Mouse (Mus musculus) stomach, embryonic 15.5 days (tissue): Measurements from ENCODE around the gene Odf4. TPM values are rescaled to one million over a fixed set of nuclear protein-coding genes. Genes with fewer than 3 reads are reported as not detected.
A peak's percentile ranks its signal among the peaks of the same experiment; 100 is the strongest.
"Not testable (repeated sequence)": the region's sequence is repeated elsewhere in the genome, so short reads cannot be mapped to it uniquely, and the experiment has no call there.

ENCODE experiments used
- ATAC-seq: fragments of 200-750 bp; cut with Nextera tagmentation; 2 replicates; pipeline ENCODE4 v1.8.0; 2017; ENCODE audit warnings: low read depth, moderate number of reproducible peaks, moderate TSS enrichment; ENCODE audit not compliant: insufficient read depth, low FRiP score
- H3K27ac ChIP-seq: fragments of 300-500 bp; sonication (generic); 2 replicates; pipeline ENCODE4 v1.5.1; 2015; ENCODE audit warnings: mild to moderate bottlenecking, inconsistent platforms
- H3K27me3 ChIP-seq: fragments of 300-500 bp; sonication (generic); replicated peaks from 2 replicates; pipeline ENCODE4 v1.6.1; 2015; ENCODE audit warnings: inconsistent platforms
- H3K36me3 ChIP-seq: fragments of 300-500 bp; sonication (generic); 2 replicates; pipeline ENCODE4 v1.6.1; 2015; ENCODE audit warnings: inconsistent platforms
- H3K4me1 ChIP-seq: fragments of 300-500 bp; sonication (generic); 2 replicates; pipeline ENCODE4 v1.6.1; 2015; ENCODE audit warnings: inconsistent platforms
- H3K4me2 ChIP-seq: fragments of 300-500 bp; sonication (generic); 2 replicates; pipeline ENCODE4 v1.6.1; 2015; ENCODE audit warnings: mild to moderate bottlenecking, inconsistent platforms
- H3K4me3 ChIP-seq: fragments of 300-500 bp; sonication (generic); replicated peaks from 2 replicates; pipeline ENCODE4 v1.5.1; 2015; ENCODE audit warnings: inconsistent platforms
- H3K9ac ChIP-seq: fragments of 300-500 bp; sonication (generic); 2 replicates; pipeline ENCODE4 v1.6.1; 2015; ENCODE audit warnings: inconsistent platforms
- H3K9me3 ChIP-seq: fragments of 300-500 bp; sonication (generic); 2 replicates; pipeline ENCODE4 v1.6.1; 2016; ENCODE audit warnings: inconsistent platforms
- whole genome bisulfite sequencing: fragments of 180-500 bp; shearing (Covaris S2); methylation state at CpG from one replicate; pipeline ENCODE4 v1.1.7; 2015; 5-methylcytosine and 5-hydroxymethylcytosine counted together
- polyA plus RNA-seq: library from polyadenylated mRNA; unstranded; fragments of >200 nt; fragmentation: Nextera tagmentation; extraction: Ambion mirVana; gene quantifications from 2 replicates; pipeline ENCODE4 v1.2.1, GENCODE M21; 2015

Gene Odf4
- polyA plus RNA-seq = not detected in 2 replicates

DNA sequence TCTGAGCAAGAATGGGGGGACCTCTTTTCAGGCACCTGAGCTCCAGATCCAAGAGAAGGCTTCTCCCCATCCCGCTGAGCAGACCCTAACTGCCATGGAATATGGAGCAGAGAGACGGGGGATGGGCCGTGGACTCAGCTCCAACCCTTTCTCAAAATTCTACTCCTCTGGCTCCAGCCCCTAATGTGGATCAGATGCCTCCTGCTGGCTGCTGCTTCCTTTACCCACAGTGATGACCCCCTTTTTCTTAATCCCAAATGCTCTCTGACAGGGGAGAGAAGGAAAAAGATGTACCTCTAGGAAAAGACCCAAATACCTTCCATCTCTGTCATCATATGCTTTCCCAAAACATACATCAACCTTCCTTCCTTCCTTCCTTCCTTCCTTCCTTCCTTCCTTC lies at the start of gene Odf4:
Odf4 (minus strand) TSS at position 101 of the 400 bp plus-strand sequence.
- WGBS = 70% methylated on average over 3 of the region's 3 CpGs
- H3K9ac ChIP-seq = no peak within 1 kb of the TSS
- H3K4me1 ChIP-seq = no peaks in the 10 kb centered on the region
- no peak within 1 kb of the TSS for H3K4me3 ChIP-seq
- no peak for ATAC-seq
- no peaks in the 10 kb centered on the region for H3K36me3 ChIP-seq
- H3K4me2 ChIP-seq = no peak within 1 kb of the TSS
- no peaks in the 10 kb centered on the region for H3K27me3 ChIP-seq
- no peak within 1 kb of the TSS for H3K27ac ChIP-seq
- no peaks in the 10 kb centered on the region for H3K9me3 ChIP-seq

DNA sequence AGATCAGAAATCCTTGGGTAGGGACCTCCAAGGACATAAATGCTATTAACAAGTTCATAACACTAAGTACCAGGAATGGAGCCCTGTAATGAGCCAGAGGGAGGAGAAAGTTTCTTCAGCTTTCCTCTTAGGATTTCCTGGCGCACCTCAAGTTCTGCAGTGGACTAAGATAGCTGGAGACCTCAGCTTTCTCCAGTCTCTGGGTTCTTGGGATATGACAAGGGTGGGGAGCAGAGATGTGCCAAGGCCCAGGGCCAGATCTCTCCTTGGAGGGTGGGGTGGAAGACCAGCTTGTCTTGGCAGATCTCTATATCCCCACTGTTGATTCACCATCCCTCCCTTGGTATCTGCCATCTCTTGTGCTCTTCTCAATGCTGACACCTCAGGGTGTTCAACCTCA lies 48.7 kb upstream of the Odf4 start:
- no peak overlapping the region for H3K4me2 ChIP-seq
- ATAC-seq = no peak
- 94% methylated on average over 1 of the region's 1 CpGs for WGBS

GRCm38 (mm10) chr11:68975085-68975484 lies 48.2 kb upstream of the Odf4 start, which contains the start of gene Rangrf:
Rangrf (minus strand) TSS chr11:68975185.
- Histone ChIP-seq H3K27ac (no peak within 1 kb of the TSS), H3K9me3 (no peaks in the 10 kb centered on the region), H3K9ac (no peak within 1 kb of the TSS), H3K36me3 (no peaks in the 10 kb centered on the region), H3K27me3 (no peaks in the 10 kb centered on the region), H3K4me2 (peak within 1 kb of the TSS; percentile 78), H3K4me1 (peaks cover 15% of the 10 kb centered on the region), H3K4me3 (peak within 1 kb of the TSS; percentile 45)
- ATAC-seq = no peak
- 80% methylated on average over 7 of the region's 7 CpGs for WGBS

More for the DNA sequence above, 48.7 kb upstream of the Odf4 start:
- Histone ChIP-seq H3K9ac (no peak overlapping the region), H3K36me3 (no peaks in the 10 kb centered on the region), H3K4me3 (no peak overlapping the region), H3K9me3 (no peaks in the 10 kb centered on the region), H3K4me1 (peaks cover 13% of the 10 kb centered on the region), H3K27me3 (no peaks in the 10 kb centered on the region), H3K27ac (no peak overlapping the region)

- no peak for ATAC-seq
- H3K4me3 ChIP-seq = peak overlapping the region; percentile 45
- H3K4me1 ChIP-seq = peaks cover 15% of the 10 kb centered on the region
- peak overlapping the region; percentile 78 for H3K4me2 ChIP-seq
- H3K27ac ChIP-seq = no peak overlapping the region
- 35% methylated on average over 6 of the region's 6 CpGs for WGBS
- no peaks in the 10 kb centered on the region for H3K27me3 ChIP-seq
- H3K36me3 ChIP-seq = no peaks in the 10 kb centered on the region
- no peak overlapping the region for H3K9ac ChIP-seq
- no peaks in the 10 kb centered on the region for H3K9me3 ChIP-seq
Measured at GRCm38 (mm10) chr11:68974059-68974450, 47.2 kb upstream of the Odf4 start.

GRCm38 (mm10) chr11:68973250-68974058 lies 46.6 kb upstream of the Odf4 start:
- Histone ChIP-seq H3K4me1 (peaks cover 20% of the 10 kb centered on the region), H3K4me2 (peak overlapping the region; percentile 78), H3K4me3 (peak overlapping the region; percentile 45)
- H3K27me3 ChIP-seq, H3K9ac ChIP-seq, H3K36me3 ChIP-seq, H3K27ac ChIP-seq, H3K9me3 ChIP-seq: not testable (repeated sequence)
- under 1% methylated on average over 38 of the region's 38 CpGs for WGBS
- ATAC-seq = peak; percentile 85

DNA sequence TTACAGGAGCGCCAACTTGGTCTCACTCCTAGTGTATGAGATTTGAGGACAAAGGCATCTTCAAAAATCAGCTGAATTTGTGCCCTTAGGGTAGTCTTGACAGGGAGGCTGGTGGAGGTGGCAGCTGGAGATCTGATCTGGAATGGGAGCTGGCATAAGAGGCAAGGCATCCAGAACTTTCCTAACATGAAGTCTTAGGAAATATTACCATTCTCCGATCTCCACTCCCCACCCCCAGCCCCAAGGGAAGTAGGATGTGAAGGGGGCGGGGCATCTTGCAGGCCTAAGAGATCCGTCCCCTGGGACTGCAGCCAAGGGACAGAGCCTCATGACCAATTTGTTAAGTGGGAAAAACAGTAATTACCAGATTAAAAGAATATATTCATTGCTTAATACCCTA lies 43.4 kb upstream of the Odf4 start:
- Histone ChIP-seq H3K36me3 (no peaks in the 10 kb centered on the region), H3K4me1 (peaks cover 30% of the 10 kb centered on the region), H3K4me2 (no peak overlapping the region), H3K4me3 (no peak overlapping the region), H3K9ac (no peak overlapping the region), H3K27me3 (no peaks in the 10 kb centered on the region), H3K27ac (no peak overlapping the region), H3K9me3 (no peaks in the 10 kb centered on the region)
- no peak for ATAC-seq
- 65% methylated on average over 4 of the region's 4 CpGs for WGBS

GRCm38 (mm10) chr11:68968752-68969151 lies 41.9 kb upstream of the Odf4 start:
- ATAC-seq = no peak
- Histone ChIP-seq H3K4me3 (no peak overlapping the region), H3K4me1 (peaks cover 27% of the 10 kb centered on the region), H3K27me3 (no peaks in the 10 kb centered on the region), H3K9me3 (no peaks in the 10 kb centered on the region), H3K4me2 (peak overlapping the region; percentile 91; the same call in 1 of the 2 replicates), H3K27ac (no peak overlapping the region), H3K36me3 (no peaks in the 10 kb centered on the region), H3K9ac (no peak overlapping the region)
- WGBS = 87% methylated on average over 11 of the region's 11 CpGs

DNA sequence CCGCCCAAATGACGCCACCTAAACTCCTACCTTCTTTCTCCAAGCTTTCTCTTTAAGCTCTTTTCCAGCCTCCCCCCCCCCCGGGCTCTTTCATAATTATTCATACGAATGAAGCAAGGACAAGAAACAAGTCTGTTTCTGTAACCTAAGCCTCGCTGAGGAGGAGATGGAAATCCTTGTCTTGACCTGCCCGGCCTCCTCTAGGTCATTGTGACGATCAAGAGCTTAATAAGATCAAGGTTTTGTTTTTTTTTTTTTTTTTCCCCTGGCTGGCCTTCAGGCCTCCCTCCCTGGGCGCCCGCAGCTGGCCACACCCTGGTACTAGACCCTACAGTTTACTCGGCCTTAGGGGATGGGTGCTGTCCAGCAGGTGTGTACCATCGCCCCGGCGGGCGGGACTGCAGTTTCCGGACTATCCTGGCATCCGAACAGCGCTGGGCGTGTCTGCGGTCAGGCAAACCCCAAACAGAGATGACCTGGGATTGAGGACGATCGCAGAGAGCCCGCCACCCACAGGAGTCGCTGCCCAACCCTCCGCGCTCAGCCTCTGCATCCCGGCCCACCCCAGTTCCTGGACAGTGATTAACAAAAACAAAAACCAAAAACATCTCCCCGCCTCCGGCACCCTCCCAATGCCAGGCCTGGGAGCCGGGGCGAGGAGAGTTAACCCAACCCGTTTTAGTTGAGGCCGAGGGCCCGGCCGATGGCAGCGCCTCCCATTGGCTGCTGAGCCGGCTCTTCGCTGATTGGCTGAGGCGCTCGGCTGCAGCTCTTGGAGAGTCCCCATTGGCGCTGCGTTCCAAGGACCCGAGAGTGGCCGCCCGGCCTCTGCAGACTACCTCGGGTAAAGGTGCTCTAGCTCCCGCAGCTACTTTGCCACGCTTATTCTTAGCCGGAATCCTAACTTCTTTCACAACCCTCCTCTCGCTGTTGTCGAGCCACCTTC lies 40.7 kb upstream of the Odf4 start, which contains the start of gene Slc25a35:
Slc25a35 (plus strand) TSS at position 795 of the 946 bp plus-strand sequence.
- Histone ChIP-seq H3K27ac (peak within 1 kb of the TSS; percentile 74; the same call in 1 of the 2 replicates), H3K36me3 (no peaks in the 10 kb centered on the region), H3K27me3 (no peaks in the 10 kb centered on the region), H3K9ac (peak within 1 kb of the TSS; percentile 50), H3K4me2 (peak within 1 kb of the TSS; percentile 91), H3K4me3 (peak within 1 kb of the TSS; percentile 64), H3K4me1 (peaks cover 22% of the 10 kb centered on the region), H3K9me3 (no peaks in the 10 kb centered on the region)
- ATAC-seq = peak; percentile 97
- under 1% methylated on average over 50 of the region's 50 CpGs for WGBS

DNA sequence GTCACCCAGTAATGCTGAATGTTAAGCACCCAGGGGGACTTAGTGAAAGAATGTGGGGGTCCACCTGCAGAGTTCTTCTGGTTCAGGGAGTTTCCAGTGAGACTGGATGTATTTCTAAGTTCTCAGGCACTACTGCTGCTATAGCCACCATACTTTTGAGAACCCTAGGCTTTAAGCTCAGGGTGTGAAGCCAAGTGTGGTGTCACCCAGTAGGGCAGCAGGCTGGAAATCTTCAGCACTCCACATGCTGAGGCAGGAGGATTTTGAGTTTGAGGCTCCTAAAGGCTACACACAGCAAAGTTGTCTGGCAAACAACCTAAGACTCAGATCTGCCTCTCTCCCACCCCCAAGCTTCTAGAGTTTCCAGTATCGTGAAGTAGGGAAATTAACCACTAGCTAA lies 39.7 kb upstream of the Odf4 start:
- Histone ChIP-seq H3K4me1 (peaks cover 21% of the 10 kb centered on the region), H3K36me3 (no peaks in the 10 kb centered on the region), H3K27ac (no peak overlapping the region; the same call in 1 of the 2 replicates), H3K4me3 (no peak overlapping the region), H3K9me3 (no peaks in the 10 kb centered on the region), H3K27me3 (no peaks in the 10 kb centered on the region), H3K4me2 (no peak overlapping the region), H3K9ac (no peak overlapping the region)
- 33% methylated on average over 1 of the region's 1 CpGs for WGBS
- ATAC-seq = no peak

DNA sequence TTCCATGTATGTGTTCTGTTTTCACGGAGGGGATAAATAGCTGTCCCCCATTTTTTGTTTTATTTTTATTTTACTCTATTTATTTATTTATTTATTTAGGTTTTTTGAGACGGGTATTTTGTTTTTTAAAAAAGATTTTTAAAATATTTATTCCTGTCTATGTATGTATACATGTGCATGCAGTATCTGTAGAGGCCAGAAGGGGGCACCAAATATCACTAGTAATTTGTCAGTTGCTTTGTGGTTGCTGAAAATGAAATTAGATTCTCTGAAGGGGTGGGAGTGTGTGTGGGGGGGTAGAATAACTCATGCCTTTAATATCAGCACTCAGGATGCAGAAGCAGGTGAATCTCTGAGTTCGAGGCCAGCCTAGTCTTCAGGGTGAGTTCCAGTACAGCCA lies 39.0 kb upstream of the Odf4 start:
- no peak overlapping the region for H3K27ac ChIP-seq
- no peaks in the 10 kb centered on the region for H3K9me3 ChIP-seq
- no peak overlapping the region for H3K4me3 ChIP-seq
- H3K36me3 ChIP-seq = no peaks in the 10 kb centered on the region
- H3K27me3 ChIP-seq = no peaks in the 10 kb centered on the region
- peaks cover 18% of the 10 kb centered on the region for H3K4me1 ChIP-seq
- no peak overlapping the region for H3K4me2 ChIP-seq
- no peak overlapping the region for H3K9ac ChIP-seq
- ATAC-seq = no peak
- WGBS = 27% methylated on average over 3 of the region's 3 CpGs

- no peaks in the 10 kb centered on the region for H3K9me3 ChIP-seq
- no peaks in the 10 kb centered on the region for H3K36me3 ChIP-seq
- H3K27me3 ChIP-seq = no peaks in the 10 kb centered on the region
- H3K4me1 ChIP-seq = peaks cover 15% of the 10 kb centered on the region
- H3K4me3 ChIP-seq = no peak overlapping the region
- H3K4me2 ChIP-seq = no peak overlapping the region
- no peak overlapping the region for H3K9ac ChIP-seq
- H3K27ac ChIP-seq = no peak overlapping the region
- ATAC-seq = no peak
Measured at GRCm38 (mm10) chr11:68965050-68965449, 38.2 kb upstream of the Odf4 start.

- Histone ChIP-seq H3K36me3 (no peaks in the 10 kb centered on the region), H3K9ac (no peak overlapping the region), H3K4me1 (peaks cover 10% of the 10 kb centered on the region), H3K27ac (no peak overlapping the region), H3K4me2 (no peak overlapping the region), H3K9me3 (no peaks in the 10 kb centered on the region), H3K27me3 (no peaks in the 10 kb centered on the region), H3K4me3 (no peak overlapping the region)
- ATAC-seq = no peak
- WGBS = 80% methylated on average over 2 of the region's 2 CpGs
Measured at GRCm38 (mm10) chr11:68963405-68963804, 36.5 kb upstream of the Odf4 start.
